Mouse (Mus musculus) central nervous system, embryonic 18 days (tissue): ENCODE results near the gene Rhox4e. TPM values are rescaled to one million over a fixed set of nuclear protein-coding genes. Genes with fewer than 3 reads are reported as not detected.

ENCODE experiments used
- polyA plus RNA-seq: library from polyadenylated mRNA; depleted of rRNA; stranded (reverse); fragments of >200 nt; gene quantifications from 2 replicates; pipeline ENCODE4 v1.2.3, GENCODE M21; 2012; rRNA removed

The Rhox4e gene
- polyA plus RNA-seq, result not detected in 2 replicates

GRCm38 (mm10) chrX:37557112-37557511 is at the start of gene Rhox4e:
Rhox4e (plus strand) TSS chrX:37557412.

GRCm38 (mm10) chrX:37514059-37514458 is 43.2 kb upstream of the Rhox4e start, which contains the start of gene Rhox4d:
Rhox4d (plus strand) TSS chrX:37514359.

GRCm38 (mm10) chrX:37530152-37530551 is 27.1 kb upstream of the Rhox4e start, which contains the start of gene Rhox2e:
Rhox2e (plus strand) TSS chrX:37530452.

GRCm38 (mm10) chrX:37541719-37542118 is 15.5 kb upstream of the Rhox4e start, which contains the start of gene Rhox3e:
Rhox3e (plus strand) TSS chrX:37542019.

GRCm38 (mm10) chrX:37571105-37571504 is 13.9 kb downstream of the Rhox4e start, which contains the start of gene Rhox2f:
Rhox2f (plus strand) TSS chrX:37571405.

GRCm38 (mm10) chrX:37580692-37581091 is 23.5 kb downstream of the Rhox4e start, which contains the start of gene Rhox3f:
Rhox3f (plus strand) TSS chrX:37580992.

GRCm38 (mm10) chrX:37607604-37608003 is 50.4 kb downstream of the Rhox4e start, which contains the start of gene Rhox4f:
Rhox4f (minus strand) TSS chrX:37607704.

Other genes with a start within 250 kb of the Rhox4e start
- gene Rhox3a2, start 177.4 kb upstream of the Rhox4e start, polyA plus RNA-seq, result not detected in 2 replicates
- gene Rhox4a2, start 166.6 kb upstream of the Rhox4e start, polyA plus RNA-seq, result not detected in 2 replicates
- gene Rhox2b, start 145.3 kb upstream of the Rhox4e start, polyA plus RNA-seq, result not detected in 2 replicates
- gene Rhox4b, start 124.9 kb upstream of the Rhox4e start, polyA plus RNA-seq, result not detected in 2 replicates
- gene Rhox2c, start 103.7 kb upstream of the Rhox4e start, polyA plus RNA-seq, result not detected in 2 replicates
- not detected in 2 replicates for gene Rhox3c, start 98.8 kb upstream of the Rhox4e start, polyA plus RNA-seq
- not detected in 2 replicates for gene Rhox4c, start 77.1 kb upstream of the Rhox4e start, polyA plus RNA-seq
- gene Rhox2d, start 64.0 kb upstream of the Rhox4e start, polyA plus RNA-seq, result not detected in 2 replicates
- not detected in 2 replicates for gene Rhox4d, start 43.1 kb upstream of the Rhox4e start, polyA plus RNA-seq
- 0.12 TPM in 1 of 2 replicates, not detected in the other for gene Rhox2e, start 27.0 kb upstream of the Rhox4e start, polyA plus RNA-seq
- gene Rhox3e, start 15.4 kb upstream of the Rhox4e start, polyA plus RNA-seq, result not detected in 2 replicates
- gene Rhox2f, start 14.0 kb downstream of the Rhox4e start, polyA plus RNA-seq, result not detected in 2 replicates
- gene Rhox3f, start 23.6 kb downstream of the Rhox4e start, polyA plus RNA-seq, result not detected in 2 replicates
- gene Rhox4f, start 50.3 kb downstream of the Rhox4e start, polyA plus RNA-seq, result not detected in 2 replicates
- not detected in 2 replicates for gene Rhox3g, start 71.2 kb downstream of the Rhox4e start, polyA plus RNA-seq
- gene Rhox2g, start 86.1 kb downstream of the Rhox4e start, polyA plus RNA-seq, result not detected in 2 replicates
- not detected in 2 replicates for gene Rhox4g, start 93.9 kb downstream of the Rhox4e start, polyA plus RNA-seq
- gene Rhox3h, start 111.4 kb downstream of the Rhox4e start, polyA plus RNA-seq, result not detected in 2 replicates
- not detected in 2 replicates for gene Rhox2h, start 115.9 kb downstream of the Rhox4e start, polyA plus RNA-seq
- gene Rhox5, start 247.4 kb downstream of the Rhox4e start, polyA plus RNA-seq, result 0.44 and 3.0 TPM in 2 replicates